Mouse (Mus musculus): ENCODE measurements at regions not wholly inside any gene's neighbourhood (a gene's known extent, or its start where the extent isn't known, plus 50 kb on each side); places are given as distances from the start of the nearest gene placed in this dataset.

- TF ChIP-seq CTCF (IDR thresholded peaks at IDR 0.05; ENCODE audit: low read depth) (no peak), EP300 (IDR thresholded peaks at IDR 0.05; ENCODE audit: low read depth) (no peak)
These were observed 714.2 kb upstream of the Nrsn1 start for GRCm38 (mm10) chr13:25984535-25984934.
